Mouse (Mus musculus): ENCODE results near the gene Mrpl43.
A peak's percentile ranks its signal among the peaks of the same experiment; 100 is the strongest.

Gene Mrpl43

DNA sequence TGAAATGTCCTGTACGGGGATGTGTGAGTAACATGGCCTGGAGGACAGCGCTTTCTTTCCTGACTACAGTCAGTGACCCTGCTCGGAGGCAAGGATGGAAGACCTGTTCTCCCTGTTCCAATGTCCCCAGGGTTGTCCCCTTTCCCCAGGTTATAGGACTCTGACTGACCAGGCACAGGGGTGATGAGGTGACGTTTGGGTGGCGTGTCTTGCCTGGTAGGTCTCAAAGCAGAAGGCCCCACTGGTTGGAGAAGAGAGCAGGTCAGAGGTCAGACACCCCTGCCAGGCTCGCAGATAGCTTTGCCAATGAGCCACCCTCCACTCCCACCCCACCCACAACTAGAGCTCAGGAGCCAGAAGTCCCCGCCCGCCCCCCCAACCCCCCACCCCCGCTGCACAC, 23.3 kb upstream of the Mrpl43 start:
- DNase-seq (ENCODE audit: low read depth, low spot score): no peak

GRCm38 (mm10) chr19:45028746-45029145, 22.5 kb upstream of the Mrpl43 start:
- no peak for DNase-seq (ENCODE audit: low read depth, low spot score)

DNA sequence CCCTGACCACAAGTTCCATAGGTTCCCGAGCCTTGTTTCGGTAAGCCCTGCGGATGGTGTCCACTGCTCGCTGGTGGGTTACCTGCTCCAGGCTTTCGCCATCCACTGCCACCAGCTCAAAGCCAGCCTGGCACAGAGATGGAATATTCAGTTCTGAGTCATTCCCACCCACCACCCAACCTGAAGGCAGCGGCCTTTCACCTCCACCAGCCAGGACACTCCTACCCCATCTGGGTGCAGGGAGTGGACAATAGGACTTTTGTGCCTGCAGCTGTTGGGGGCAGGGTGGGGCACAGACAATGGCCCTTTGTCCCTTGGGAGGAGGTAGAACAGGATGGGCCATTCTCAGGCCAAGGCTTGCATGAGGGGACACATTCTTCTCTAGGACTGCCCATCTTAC, 21.6 kb upstream of the Mrpl43 start:
- no peak for DNase-seq (ENCODE audit: low read depth, low spot score)

- no peak for DNase-seq (ENCODE audit: low read depth, low spot score)
Measured at GRCm38 (mm10) chr19:45026958-45027670, 20.9 kb upstream of the Mrpl43 start.

DNA sequence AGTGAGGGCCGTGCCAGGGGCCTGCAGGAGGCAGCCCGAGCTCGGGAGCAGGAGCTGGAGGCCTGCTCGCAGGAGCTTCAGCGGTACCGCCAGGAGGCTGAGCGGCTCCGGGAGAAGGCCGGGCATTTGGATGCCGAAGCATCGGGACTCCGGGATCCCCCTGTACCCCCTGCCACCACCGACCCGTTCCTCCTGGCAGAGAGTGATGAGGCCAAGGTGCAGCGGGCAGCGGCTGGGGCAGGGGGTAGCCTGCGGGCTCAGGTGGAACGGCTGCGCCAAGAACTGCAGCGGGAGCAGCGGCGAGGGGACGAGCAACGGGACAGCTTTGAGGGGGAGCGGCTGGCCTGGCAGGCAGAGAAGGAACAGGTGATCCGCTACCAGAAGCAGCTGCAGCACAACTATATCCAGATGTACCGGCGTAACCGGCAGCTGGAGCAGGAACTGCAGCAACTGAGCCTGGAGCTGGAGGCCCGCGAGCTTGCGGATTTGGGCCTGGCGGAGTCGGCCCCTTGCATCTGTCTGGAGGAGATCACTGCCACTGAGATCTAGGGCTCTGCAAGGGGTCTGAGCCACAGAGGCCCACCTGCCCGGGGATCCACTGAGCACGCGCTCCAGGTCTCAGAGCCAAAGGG, 19.8 kb upstream of the Mrpl43 start:
- no peak for DNase-seq (ENCODE audit: low read depth, low spot score)

DNA sequence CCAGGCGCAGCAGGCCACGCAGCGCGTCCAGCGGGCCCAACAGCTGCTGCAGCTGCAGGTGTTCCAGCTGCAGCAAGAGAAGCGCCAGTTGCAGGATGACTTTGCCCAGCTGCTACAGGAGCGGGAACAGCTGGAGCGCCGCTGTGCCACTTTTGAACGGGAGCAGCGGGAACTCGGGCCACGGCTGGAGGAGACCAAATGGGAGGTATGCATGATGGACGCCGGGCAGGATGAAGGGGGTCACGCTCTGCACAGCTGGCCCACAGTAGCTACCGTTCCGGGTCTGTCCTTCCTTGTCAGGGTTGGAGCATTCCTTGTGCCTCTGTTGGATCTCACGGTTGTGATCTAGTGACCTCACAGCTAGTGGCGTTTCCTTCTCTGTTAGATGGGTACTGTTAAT, 18.5 kb upstream of the Mrpl43 start:
- DNase-seq (ENCODE audit: low read depth, low spot score): no peak

- DNase-seq (ENCODE audit: low read depth, low spot score): no peak
Measured at GRCm38 (mm10) chr19:45023993-45024392, 17.8 kb upstream of the Mrpl43 start.

GRCm38 (mm10) chr19:45021362-45021761, 15.1 kb upstream of the Mrpl43 start:
- DNase-seq (ENCODE audit: low read depth, low spot score): no peak

GRCm38 (mm10) chr19:45020348-45020747, 14.1 kb upstream of the Mrpl43 start:
- no peak for DNase-seq (ENCODE audit: low read depth, low spot score)

- no peak for DNase-seq (ENCODE audit: low read depth, low spot score)
Measured at GRCm38 (mm10) chr19:45018351-45018831, 12.1 kb upstream of the Mrpl43 start.

GRCm38 (mm10) chr19:45017909-45018308, 11.7 kb upstream of the Mrpl43 start:
- peak; percentile 72 for DNase-seq (ENCODE audit: low read depth, low spot score)

- DNase-seq (ENCODE audit: low read depth, low spot score): peak; percentile 76
Measured at GRCm38 (mm10) chr19:45017216-45017771, 11.1 kb upstream of the Mrpl43 start.

DNA sequence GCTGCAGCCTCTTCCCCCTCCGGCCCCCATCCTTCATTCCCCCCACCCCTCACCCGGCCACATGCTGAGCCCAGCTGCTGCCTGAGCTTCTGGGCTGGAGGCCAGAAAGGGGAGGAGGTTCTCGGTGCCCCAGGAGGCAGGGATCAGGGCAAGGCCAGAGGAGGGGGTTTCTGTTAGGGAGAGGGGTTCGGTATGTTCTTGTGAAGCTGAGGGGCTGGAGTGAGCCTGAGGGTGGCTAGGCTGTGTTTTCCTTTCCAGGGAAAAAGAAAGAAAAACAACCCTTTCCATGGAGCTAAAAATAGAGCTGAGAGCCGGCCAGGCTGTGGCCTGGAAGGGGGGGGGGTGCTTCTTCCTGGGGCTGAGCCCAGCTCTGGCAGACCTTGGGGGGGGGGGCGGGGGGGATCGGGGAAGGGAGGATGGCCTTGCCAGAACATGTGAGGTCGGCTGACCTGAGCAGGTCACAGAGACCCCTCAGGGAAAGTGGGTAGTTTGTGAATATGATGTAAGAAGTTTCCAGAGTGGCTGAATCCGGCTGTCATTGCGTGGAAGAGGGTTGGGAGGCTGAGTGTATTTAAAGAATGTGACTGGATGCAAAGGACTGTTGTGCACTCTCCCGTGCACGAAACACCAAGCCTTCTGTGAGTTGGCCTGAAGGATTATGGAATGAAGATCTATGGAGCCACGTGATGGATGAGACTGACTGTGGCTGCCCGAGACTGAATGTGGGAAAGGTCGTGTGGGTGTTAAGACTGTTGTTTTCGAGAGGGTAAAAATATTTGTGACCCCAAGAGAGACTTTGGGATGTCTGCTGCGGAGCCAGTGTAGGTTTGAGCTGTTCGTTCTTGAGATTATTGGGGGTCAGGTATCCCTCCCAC, 10.3 kb upstream of the Mrpl43 start:
- DNase-seq (ENCODE audit: low read depth, low spot score): peak; percentile 59

DNA sequence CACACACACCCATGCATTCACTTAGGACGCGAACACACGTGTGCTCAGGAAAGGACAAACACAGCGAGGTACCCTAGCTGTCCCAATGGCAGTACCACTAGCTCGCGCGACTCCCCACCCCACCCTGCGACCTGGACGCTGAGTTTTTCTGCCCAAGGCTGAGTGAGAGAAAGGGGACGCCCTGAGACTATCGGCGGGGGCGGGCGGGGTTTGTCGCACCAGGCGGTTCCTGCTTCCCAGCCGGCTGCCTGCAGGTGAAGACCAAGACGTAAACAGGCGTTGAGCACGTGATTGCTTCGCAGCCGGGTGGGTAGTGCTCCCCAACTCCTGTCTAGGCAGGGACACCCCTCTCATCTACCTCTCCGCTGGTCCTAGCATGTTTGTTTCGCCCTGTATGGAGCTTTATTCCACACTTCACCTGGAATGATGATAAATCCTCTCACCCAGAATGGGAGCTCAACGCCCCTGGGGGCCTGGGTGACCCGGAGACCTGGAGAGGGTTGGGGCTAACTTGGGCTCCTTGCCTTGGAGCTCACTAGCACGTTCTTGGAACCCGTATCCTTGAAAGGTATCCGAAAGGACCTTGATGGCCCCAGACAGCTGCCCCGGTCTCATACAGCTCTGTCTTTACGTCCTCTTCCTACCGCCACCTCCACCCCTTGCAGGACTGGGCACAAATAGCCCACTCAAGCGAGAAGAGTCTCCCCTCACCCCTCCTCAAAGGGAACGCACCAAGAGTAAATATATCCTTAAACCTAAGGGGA, 9.5 kb upstream of the Mrpl43 start:
- no peak for DNase-seq (ENCODE audit: low read depth, low spot score)

- DNase-seq (ENCODE audit: low read depth, low spot score): no peak
Measured at GRCm38 (mm10) chr19:45014981-45015402, 8.8 kb upstream of the Mrpl43 start.

DNA sequence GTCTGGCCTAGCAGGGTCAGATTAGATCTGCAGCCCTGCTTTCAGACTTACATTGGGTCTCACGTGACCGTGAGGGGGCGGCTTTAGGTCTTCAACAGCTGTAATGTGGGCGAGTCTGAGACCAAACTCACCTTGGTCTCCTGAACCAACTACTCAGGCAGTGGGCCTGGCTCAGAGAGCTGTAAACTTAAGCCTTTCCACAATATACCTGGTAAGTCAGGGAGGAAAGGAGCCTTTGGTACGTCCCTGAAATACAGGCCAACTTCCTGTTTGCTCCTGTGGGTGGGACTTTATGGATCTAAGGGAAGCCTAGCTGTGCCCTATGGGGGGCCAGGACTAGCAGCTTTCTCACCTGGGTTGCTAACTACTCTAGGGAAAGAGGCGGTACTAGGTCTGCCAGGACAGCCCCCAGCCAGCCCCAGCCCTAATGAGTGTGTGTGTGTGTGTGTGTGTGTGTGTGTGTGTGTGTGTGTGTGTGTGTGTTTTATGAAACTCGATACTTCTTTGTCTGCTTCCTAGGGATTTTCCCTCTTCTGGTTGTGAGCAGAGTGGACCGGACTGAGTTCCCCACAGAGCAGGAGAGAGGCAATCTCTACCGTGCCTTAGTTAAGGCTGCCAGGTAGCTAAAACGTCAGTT, 8.2 kb upstream of the Mrpl43 start, which contains the start of gene Lzts2:
Lzts2 (plus strand) TSS at position 80 of the 637 bp plus-strand sequence.
- DNase-seq (ENCODE audit: low read depth, low spot score): no peak

DNA sequence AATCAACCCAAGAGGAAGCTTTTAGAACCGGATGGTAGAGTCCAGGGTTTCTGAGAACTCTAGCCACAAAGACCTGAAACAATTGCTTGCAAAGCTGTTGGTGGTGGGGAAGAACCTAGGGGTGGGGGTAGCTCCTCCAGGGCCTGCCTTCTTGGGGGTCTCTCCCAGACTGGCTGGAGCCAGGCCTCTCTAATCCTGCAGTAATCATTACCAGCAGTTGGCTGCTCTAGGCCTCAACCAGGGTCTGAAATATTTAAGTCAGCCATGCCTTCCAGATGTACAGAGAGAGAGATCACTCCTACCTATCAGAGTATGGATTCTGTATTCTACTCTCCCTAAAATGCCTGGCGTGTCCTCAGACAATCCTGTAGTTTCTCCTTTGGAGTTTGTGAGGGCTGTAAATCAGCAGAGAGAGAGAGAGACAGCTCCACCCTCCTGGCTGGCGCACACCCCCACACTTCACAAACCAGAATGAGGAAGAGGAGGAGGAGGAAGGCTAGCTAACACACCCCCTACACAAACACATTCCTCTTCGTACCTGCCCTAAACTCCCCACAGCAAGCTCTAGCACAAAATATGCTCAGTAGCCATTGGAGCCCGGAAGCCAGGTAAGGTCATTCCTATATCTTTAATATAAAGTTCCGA, 7.5 kb upstream of the Mrpl43 start:
- no peak for DNase-seq (ENCODE audit: low read depth, low spot score)

- no peak for DNase-seq (ENCODE audit: low read depth, low spot score)
Measured at GRCm38 (mm10) chr19:45012636-45013035, 6.4 kb upstream of the Mrpl43 start.

- DNase-seq (ENCODE audit: low read depth, low spot score): no peak
Measured at GRCm38 (mm10) chr19:45012219-45012618, 6.0 kb upstream of the Mrpl43 start.

DNA sequence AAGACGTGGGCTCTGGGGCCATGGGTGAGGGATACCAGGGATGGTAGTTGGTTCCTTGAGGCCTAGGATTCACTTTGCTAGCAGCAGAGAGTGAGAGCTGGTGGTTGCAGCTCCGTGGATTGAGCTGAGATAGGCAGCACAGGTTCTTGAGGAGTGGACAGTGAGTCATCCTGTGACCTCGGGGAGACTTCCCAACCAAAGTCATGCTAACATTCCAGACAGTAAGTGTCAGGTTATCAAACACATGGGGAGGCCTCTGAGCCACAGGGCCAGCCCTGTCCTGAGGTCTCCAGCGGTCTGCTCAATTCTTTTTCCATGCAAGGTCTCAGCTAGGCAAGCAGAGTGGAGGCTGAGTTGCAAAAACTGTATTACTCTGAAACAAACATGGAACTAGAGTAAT, 4.4 kb upstream of the Mrpl43 start:
- DNase-seq (ENCODE audit: low read depth, low spot score): no peak
